Mouse (Mus musculus) c-Kit-negative CD71-positive TER-119-positive erythroid progenitor cells, embryonic 14.5 days (primary cell): Measurements from ENCODE around the gene Hsdl1.

ENCODE experiments used
- DNase-seq: peaks from one replicate; pipeline ENCODE4 v3.0.0-alpha.2; 2013; ENCODE audit warnings: low read depth, low spot score

The Hsdl1 gene

DNA sequence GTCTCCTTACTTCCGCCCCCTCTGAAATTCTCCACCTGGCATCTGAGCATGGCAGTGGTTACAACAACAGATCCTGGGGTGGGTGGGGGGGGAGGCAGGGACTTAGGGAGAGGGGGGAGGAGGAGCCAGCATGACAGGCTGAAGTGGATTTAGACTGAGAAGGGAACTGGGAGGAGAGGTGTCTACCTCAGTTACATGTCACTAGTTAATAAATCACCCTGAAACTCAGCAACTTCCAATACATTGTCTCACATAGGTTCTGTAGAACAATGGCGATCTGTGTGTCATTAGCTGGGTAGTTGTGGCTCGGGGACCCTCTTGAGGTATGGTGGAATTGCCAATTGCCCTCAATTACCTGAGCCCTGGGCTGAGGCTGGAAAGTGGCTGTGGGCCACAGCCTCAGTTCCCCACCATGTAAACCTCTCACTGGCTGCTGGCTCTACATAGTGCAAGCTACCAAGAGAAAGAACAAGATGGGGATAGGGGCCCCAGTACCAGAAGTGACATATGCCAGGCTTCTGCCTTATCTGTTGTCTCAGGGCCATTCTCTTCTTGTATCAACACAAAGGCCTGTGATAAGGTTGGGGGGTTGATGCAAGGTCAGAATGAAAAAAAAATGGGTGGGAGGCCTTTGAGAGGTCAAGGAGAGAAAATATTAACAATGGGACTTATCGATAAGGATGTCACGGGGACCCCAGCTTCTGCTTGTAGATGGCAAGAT, 5.6 kb upstream of the Hsdl1 start:
- DNase-seq: no peak

DNA sequence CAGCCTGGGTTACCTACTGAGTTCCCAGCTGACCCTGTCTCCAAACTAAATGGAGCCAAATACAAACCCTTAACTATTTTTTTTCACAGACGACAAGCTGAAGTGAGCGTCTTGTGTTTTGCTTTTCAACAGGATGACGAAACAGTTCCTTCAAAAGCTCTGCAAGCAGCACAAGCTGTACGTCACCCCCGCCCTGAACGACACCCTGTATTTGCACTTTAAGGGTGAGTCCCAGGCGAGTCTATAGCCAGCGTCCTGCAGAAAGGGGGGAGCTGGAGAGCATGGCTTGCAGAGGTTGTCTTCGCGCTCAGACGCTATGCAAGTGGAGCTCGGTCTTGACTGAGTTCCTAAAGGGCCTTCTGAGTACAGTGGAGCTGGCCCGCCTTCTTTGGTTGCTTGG, 4.1 kb upstream of the Hsdl1 start:
- no peak for DNase-seq

DNA sequence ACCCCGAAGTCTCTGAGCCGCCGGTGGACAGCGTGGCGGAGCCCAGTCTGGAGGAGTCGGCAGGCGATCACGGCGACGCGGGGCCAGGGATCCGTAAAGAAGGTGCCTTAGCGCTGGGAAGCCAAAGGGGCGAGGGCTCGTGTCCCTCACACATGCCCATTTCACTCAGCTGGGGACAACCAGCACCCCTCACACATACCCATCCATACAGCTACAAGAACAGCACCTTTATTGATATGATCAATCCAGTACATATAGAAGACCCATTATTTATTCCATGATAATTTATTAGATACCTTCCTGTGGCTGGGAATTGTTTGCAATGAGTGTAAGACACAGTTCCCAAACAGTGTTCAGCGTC, 363 bp upstream of the Hsdl1 start:
- DNase-seq: no peak

DNA sequence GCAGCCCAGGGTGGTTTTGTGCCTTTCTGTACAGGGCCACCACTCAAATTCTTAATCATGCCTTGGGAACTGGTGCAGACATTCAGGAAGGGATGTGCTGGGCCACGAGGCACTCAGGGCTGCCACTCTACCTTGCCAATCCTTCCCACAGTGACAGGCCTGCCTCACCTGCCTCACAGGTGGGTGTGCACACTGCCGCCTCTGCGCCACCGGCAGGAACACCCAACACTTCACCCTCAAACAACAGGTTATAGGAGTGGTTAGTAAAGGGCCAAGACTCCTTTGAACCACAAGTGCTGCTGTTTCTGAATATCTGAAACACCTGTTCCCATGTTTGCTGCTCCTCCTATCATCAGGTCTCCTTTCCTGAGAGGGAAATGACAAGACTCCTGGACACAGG, 2.6 kb downstream of the Hsdl1 start:
- no peak for DNase-seq

DNA sequence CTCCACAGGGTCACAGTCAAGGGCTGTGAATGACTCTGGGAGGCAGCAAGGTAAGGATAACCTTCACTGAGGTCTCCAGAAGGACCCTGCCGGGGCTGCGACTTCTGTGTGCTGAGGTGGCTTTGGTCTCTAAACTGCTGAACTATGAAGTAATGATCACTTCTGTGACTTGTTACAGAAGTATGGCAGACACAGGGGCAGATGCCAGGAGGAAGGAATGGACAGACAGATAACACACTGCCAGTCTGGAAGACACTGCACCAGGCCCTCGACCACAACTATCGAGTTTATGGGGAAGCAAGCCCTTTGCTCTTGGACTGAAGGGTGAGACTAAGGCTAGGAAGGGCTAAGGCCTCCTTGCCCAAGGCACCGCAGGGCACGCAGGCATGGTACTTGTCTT, 3.8 kb downstream of the Hsdl1 start:
- DNase-seq: no peak

DNA sequence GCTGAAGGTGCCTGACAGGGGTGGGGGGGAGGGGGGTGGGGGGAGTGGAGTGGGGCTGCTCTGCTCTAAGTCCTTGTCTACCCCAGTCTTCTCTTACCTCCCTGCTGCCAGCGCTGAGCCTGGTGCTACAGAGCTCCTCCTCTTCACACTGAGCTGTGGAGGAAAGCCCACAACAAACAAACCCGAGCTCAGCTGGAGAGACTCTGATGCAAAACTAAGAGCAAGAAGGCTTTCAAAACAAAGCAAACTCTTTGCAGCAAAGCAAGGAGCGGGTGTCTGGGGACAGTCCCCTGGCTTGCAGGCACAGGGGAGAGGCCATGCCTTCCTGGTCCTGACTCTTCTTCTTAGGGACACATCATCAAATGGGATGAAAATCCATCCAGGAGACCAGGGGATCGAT, 5.1 kb downstream of the Hsdl1 start:
- DNase-seq: no peak

DNA sequence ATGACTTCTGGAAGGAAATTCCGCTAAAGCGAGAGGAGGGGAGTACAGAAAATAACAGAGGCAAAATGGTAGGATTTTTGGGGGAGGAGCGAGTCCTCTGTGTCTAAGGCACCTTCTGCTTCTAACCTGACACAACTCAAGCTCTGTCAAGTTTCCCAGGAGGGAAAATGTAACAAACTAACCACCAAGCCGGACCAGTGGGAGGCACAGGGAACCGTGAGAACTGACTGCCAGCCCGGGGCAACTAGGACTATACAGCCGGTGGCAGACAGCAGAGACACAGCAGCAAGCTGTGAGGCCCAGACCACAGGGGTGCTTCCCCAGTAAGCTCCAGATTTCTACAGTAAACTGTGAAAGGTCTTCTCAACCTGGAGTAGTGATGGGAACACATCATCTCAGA, 6.0 kb downstream of the Hsdl1 start:
- DNase-seq: no peak

DNA sequence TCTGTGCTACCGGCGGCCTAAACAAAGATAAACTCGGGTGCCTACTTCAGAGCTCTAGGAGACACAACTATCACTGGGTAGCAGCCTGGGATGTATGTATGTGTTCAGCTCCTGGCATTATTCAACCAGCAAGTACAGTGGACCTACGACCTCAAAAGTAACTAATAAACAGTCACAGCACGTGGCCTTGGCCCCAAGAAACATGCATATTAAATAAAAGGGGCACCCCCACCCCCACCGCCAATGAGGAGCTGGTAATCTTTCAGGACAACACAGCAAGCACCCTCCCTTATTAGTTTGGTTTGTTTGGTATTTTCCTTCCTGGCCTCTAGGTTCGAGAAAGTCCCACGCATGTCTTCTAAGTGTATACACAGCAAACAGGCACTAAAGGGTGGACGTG, 6.7 kb downstream of the Hsdl1 start:
- DNase-seq: no peak

DNA sequence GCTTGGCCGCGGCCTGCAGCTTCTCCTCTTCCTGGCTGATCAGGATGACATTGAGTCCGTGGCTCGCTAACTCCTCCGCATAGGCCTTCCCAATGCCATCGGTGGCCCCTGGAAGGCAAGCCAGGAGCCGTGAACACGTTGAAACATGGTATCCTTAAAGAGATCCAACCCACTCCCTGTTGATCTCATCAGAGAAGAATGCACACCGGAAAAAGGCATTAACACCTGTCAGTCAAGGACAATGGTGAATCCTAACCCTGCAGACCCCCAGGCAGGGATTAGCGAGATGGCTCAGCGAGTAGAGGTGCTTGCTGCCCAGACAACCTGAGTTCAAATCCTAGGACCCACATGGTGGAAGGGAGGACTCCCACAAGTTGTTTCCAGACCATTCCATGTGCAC, 8.6 kb downstream of the Hsdl1 start:
- DNase-seq: no peak

DNA sequence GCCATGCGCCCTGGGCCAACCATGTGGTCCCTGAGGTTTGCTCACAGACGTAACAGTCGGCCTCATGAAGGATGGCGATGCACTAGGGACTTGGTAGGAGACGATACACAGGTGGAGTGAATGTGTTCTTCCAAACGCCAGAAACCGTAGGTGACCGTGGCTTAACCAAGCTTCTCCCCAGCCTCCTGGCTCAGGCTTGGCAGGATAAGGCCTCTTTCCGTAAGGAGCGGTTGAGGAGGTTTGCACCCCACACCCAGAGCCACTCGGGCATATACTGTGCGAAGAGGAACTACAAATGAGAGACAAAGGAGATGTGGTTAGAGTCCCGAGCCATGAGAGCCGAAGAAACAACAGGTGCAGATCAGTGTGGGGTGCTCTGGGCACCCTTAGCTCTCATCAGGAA, 11.1 kb downstream of the Hsdl1 start:
- no peak for DNase-seq

DNA sequence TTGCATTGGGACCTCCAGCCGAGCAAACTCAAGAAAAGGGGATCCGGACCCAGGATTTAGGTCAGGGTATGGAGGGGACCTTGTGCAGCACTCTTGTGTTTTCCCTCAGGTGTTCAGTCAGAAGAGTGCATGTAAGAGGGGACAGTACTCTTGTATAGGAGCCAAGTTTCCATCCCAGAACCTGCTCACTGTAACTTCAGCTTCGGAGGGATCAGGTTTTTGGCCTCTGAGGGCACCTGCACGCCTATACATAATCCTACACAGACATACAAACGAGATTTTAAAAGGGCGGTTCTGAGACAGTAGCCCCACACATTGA, 15.6 kb downstream of the Hsdl1 start:
- DNase-seq: no peak

DNA sequence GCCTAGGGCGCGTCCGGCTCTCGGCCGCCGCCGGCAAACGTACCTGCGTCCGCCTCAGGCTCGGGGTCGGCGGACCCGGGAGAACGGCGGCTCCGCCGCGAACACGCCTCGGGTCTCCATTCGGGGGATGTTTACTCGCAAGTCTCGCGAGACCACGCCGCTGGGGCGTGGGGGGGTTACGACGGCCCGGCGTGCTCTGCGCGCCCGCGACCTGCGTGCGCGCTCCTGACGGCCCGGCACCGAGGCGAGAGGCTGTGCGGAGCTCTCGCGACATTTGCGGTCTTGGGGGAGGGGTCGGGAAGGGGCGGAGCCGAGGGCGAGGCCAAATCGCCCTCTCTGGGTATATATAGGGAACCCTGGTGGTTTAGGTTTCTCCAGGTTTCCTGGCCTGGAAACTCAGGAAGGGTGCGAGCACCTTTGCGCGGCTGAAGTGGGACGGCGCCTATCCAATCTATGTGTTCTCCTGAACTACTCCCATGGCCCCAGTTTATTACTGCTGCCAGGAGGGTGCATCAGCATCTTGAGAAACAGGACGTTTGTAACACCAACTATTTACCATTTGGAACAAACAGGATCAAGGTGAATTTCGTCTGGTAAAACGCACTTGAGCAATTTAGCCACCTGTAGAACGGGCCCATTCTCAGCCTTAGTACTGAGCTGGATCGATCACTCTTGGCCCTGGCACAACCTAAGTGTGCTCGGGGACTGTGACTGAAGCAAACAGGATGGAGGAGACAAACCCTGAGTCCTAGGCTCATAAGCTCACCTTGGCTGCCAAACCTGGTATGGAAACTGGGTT, 16.2 kb downstream of the Hsdl1 start, which contains the start of gene Mbtps1:
Mbtps1 (minus strand) TSS at position 133 of the 799 bp plus-strand sequence.
- DNase-seq: peak; percentile 92

DNA sequence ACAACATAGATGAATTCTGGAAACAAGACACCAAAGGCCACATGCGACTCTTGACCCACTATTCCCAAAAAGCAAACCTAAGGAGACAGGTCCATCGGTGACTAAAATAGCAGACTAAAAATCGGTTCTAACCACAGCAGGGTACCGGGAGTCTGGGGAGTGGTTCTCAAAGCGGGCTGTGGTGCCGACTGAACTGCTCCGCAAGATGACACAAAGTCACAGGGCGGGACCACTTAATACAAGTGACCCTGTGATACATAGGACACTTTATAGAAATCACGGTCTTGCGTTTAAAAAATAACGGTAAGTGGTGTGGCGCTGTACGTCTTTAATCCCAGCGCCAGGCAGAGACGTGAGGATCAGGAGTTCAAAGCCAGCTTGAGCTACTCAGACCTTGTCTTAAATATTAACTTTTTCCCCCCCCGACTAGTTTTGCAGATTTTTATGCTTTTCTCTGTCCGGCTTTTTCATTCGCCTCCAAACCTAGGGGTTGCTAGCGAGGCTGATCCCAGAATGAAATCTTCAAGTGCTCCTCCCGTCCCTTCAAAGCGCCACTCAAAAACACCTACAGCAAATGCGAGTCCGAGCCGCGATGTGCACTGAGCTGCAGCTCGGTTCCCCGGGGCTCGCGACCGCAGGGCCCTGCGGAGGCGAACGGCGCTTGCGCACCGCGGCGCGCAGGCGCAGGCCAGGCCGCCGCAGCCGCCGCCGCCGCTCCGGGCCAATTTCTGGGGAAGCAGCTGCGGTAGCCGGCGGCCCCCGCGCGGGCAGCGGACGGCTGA, 17.0 kb downstream of the Hsdl1 start:
- DNase-seq: no peak

DNA sequence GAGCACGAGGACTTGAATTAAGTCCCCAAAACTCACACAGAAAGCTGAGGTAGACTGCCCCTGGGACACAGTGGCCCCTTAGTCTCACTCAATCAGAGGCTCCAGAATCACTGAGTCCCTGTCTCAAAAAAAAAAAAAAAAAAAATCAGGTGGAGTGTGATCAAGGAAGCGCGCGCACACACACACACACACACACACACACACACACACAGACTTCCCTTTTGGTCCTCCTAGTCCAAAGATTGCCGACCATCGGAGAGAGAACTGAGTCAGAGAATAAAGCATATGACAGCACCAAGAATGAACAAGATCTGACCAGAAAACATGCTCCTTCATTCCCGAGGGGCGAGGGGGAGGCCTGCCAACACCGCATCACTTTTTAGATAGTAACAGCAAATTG, 17.9 kb downstream of the Hsdl1 start:
- DNase-seq: no peak

DNA sequence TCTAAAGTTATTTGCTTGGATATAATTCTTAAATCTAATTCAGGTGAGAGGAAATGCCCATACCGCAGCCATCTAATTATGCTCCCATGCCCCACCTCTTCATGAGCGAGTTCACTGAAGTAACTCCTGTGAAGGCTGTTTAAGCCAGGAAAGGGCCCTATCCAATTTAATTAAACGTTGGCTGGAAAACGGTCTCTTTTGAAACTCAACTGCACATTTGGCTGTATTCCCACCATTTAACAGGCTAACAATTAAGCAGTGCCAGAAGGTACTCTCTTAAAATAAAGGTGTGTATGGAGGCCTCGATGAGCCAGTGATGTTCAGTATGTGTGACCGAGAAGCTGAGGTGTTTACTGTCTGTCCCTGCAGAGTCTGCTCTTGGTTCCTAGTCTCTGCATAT, 19.1 kb downstream of the Hsdl1 start:
- no peak for DNase-seq

DNA sequence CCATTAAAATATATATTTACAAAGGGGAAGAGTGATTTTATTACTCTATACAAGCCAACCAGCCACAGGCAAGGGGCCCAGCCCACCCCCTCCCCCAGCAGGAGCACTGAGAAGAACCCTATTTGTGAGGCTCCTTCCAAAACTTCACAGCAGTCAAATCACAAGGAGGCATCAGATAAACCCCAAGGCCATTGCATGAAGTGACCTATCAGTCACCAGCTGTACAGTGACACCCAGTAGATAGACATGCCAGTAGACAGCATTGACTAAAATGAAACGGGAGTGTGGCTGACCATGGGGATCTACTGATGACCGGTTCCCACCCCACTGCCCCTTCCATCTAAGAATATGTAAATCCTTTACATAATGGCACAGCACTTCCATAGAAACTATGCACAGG, 22.0 kb downstream of the Hsdl1 start:
- DNase-seq: no peak

DNA sequence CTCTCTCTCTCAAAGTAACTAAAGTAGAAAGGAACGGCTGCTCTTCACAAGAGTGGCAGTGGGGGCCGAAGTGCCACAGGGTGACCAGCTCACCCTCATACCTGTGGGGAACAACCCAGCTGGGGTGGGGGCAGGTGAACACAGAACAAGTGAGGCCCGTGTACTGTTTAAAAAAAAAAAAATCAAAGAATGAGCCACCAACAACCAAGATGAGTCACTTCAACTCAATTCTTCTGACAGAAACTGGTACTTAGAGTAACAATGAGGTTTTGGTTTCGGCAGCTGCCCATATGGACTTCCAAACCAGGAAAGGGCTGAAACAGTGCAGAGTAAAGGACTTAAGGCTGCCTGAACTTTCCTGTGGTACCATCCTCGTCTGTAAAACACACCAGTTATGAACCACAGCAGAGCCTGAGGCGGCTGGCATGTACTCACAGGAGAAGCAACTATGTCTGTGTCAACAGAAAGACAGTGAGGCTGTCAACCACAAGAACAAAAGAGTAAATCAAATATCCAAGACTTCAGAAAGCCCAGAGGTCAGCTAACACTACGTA, 26.3 kb downstream of the Hsdl1 start:
- DNase-seq: no peak

DNA sequence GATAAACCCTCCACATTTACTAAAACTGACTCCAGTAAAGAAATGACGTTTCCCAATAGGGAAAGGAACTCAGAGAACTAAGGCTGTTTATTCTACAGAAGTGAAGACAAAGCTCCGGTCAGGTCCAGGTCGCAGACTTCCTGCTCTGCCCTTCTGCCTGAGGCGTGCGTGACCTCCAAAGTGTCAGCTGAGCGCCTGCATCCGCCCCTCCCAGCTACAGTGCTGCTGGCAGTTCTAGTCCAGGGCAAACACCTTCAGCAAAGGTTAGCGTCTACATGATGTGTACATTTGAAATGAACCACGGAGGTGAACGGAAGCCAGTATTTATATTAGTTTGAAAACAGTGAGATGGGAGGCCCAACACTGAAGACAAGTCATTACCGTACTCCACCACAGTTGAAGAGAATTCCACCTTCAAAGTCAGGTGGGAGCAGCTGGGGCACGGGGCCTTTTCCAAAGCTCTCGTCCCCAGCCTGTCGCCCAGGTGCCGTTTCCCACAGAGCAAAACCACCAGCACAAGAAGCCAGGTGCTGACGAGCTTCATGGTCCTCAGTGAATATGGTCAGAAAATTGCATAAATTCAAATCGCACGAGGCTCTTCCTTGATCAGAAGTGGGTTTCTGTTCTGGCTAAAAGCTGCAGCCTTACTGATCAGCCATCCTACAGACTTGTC, 27.8 kb downstream of the Hsdl1 start:
- no peak for DNase-seq

DNA sequence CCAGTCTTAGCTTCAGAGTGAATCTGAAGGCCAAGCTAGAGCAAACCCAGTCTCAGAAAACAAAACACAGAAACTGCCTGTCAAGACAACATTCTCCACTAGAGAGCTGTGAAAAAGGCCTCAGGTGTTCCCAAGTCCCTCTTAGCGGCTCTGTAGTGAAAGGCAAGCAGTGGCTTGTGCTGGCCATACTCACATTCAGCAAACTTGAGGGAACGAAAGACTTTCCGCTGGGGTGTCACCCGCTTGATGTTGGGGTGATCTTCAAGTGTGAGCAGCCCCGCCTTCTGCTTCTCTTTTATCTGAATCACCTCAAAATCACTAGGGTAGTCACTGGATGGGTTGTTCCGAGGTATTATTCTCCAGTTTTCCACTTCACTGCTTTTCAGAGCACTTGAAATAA, 29.2 kb downstream of the Hsdl1 start:
- no peak for DNase-seq

DNA sequence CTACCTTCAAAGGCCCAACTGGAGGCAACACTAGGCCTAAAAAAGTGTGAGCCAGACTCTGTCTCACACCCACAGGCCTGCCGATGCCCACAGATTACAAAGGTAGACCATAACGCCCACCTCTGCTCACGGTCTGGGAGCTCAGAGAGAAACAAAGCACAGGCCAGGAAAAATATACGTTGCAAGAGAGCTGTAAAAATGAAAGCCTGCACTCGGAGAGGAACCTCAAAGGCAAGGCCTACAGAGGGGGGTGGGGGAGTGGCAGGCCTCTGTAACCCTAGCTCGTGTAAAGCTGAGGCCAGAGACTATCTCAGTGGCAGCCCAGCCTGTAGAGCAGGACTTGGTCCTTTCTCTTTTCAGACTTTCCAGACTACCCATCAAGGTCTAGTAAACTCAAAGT, 29.8 kb downstream of the Hsdl1 start:
- DNase-seq: no peak

DNA sequence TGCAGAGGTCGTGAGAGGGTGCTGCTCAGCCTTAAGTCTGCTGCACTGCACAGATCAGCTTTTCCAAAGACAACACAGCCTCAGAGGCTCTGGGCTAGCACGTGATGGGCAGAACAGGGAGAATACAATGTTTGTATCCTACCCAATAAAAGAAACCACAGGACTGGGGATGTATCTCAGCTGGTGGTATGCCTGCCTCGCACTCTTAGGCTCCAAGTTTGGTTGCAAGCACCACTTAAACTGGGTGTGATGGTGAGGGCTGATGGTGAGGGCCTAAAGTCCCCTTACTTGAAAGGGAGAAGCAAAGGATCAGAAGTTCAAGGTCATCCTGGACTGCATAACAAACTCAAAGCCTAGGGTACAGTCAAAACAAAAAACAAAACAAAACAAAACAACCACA, 30.4 kb downstream of the Hsdl1 start:
- DNase-seq: no peak

DNA sequence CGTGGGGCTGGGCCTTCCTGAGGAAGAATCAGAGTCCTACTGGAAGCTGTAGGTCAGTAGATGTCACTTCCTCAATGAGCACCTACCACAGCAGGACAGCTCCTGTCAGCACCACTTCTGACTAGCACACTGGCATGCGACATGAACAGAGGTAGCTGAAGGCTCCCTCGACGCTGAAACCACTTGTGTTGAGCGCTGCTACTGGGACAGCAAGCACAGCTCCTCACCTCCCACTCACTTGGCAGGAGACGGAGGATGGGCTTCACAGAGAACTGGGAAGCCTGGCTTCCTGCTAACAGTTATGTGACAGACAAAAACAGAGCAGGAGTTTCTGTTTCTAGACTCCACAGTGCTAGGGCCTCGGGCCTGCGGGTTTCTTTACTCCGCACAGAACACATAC, 43.0 kb downstream of the Hsdl1 start:
- no peak for DNase-seq
